Mouse (Mus musculus) left cerebral cortex, adult 2 months (tissue): ENCODE measurements around the gene Stox2. TPM values are rescaled to one million over a fixed set of nuclear protein-coding genes. Genes with fewer than 3 reads are reported as not detected.

ENCODE experiments used
- DNase-seq, 2 experiments: peaks; one replicate each; pipeline ENCODE4 v3.0.0; 2021 to 2022; ENCODE audit warnings: low spot score in 2 of 2, mixed read lengths in 1 of 2; ENCODE audit errors: extremely low spot score in 1 of 2
- H3K27ac ChIP-seq: fragments of 200-600 bp; 2 replicates; pipeline ENCODE4 v1.8.1; 2022
- H3K4me3 ChIP-seq: fragments of 200-600 bp; 2 replicates; pipeline ENCODE4 v1.8.1; 2022
- CTCF ChIP-seq: fragments of 200-600 bp; IDR thresholded peaks from 2 replicates; pipeline ENCODE4 v1.8.1; 2022; ENCODE audit warnings: antibody characterized with exemption, mild to moderate bottlenecking, moderate library complexity
- intact Hi-C: fragments of 180-260 bp; cut with DNase I; formaldehyde crosslinking; loops from one replicate; pipeline ENCODE4 v1.15.1; 2025
- total RNA-seq, 2 experiments: library from RNA; stranded (reverse); gene quantifications; 2 replicates each; pipeline ENCODE4 v1.2.3; 2021

Gene Stox2
- total RNA-seq, 2 experiments from 2014 or later, result 81.5 to 92.1 TPM

- peak; percentile 45 to 54 for DNase-seq
- no peak for TF ChIP-seq CTCF
- intact Hi-C loops, result loop anchor here (1.0 kb wide), 1 partner anchor 212 kb away; no protein-coding TSS in a partner anchor
- peak overlapping the region; percentile 71 for H3K27ac ChIP-seq
- peak overlapping the region; percentile 18; the same call in 1 of the 2 replicates for H3K4me3 ChIP-seq
Measured at GRCm38 (mm10) chr8:47244202-47244601, 202.0 kb downstream of the Stox2 start.

- DNase-seq, result no peak
- intact Hi-C loops, result loop anchor here (1.0 kb wide), 2 partner anchors 45 to 211 kb away; no protein-coding TSS in a partner anchor
- no peak for TF ChIP-seq CTCF
- peak overlapping the region; percentile 18 for H3K4me3 ChIP-seq
- peak overlapping the region; percentile 71 for H3K27ac ChIP-seq
Measured at GRCm38 (mm10) chr8:47243631-47244030, 202.5 kb downstream of the Stox2 start.

DNA sequence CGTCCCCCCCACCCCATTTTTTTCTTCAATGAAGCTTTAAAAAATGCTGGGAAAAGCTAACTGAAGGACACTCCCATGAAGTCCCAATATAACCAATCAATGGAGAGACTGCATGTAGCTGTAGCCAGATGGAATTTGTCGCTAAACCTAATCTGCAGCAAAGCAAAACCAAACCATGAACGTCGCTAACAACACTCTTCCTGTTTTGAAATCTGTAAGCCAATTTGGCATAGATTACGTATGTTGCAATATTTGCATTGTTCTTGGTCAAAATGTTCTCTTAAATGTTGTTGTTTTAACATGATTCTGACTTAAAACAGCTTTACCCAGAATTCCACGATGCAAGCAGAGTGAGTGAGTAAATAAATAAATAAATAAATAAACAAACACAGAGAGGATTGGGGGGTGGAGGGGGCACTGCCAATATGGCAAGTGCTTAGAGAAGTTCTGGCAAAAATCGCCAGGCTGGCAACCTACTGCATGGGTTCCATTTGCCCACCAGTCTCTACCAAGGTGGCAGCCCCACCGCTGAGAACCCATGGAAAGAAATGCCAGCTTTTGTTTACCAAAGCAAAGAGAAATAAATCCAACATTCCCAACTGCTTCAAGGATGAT lies 203.0 kb downstream of the Stox2 start:
- Histone ChIP-seq H3K4me3 (peak overlapping the region; percentile 18), H3K27ac (peak overlapping the region; percentile 71)
- intact Hi-C loops, result loop anchor here (1.0 kb wide), 1 partner anchor 45 kb away; no protein-coding TSS in a partner anchor
- no peak for TF ChIP-seq CTCF
- DNase-seq, result no peak

DNA sequence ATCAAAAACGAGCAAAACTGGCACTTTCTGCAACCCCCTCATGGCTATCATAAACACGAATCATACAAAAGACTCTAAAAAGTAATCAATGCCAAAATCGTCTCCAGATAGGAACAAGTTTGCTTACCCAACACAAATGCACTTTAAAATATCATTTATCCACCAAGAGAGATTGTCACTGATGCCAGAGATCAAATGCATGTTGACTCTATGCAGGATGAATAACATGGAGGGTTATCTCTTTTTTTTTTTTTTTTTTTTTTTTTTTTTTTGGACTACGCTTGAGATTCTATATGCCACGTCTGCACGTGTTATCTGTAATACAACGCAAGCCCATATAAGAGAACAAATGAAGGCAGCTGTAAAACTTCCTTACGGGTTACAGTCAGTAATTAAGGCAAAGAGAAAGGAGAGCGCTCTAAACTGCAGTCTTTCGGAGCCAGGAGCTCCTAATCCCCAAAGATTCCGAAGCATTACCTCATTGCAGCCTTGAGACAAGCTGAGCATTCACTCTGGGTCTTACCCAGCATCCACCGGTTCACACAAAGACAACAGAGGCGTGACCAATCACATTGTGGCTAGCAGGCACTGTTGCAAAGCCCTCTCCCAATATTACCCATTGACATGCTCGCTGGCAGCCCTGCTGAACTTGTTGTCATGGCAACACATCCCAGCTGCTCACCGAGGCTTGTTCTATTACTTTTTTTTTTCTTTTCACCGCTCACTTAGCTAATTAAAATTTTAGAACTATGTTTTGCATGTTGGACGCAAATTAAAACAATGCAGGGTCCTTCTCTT lies 203.8 kb downstream of the Stox2 start:
- H3K4me3 ChIP-seq, result peak overlapping the region; percentile 18
- DNase-seq, result peak; percentile 51 to 75
- intact Hi-C loops, result loop anchor here (1.0 kb wide), 1 partner anchor 46 kb away; no protein-coding TSS in a partner anchor
- peak overlapping the region; percentile 71 for H3K27ac ChIP-seq
- TF ChIP-seq CTCF, result no peak

DNA sequence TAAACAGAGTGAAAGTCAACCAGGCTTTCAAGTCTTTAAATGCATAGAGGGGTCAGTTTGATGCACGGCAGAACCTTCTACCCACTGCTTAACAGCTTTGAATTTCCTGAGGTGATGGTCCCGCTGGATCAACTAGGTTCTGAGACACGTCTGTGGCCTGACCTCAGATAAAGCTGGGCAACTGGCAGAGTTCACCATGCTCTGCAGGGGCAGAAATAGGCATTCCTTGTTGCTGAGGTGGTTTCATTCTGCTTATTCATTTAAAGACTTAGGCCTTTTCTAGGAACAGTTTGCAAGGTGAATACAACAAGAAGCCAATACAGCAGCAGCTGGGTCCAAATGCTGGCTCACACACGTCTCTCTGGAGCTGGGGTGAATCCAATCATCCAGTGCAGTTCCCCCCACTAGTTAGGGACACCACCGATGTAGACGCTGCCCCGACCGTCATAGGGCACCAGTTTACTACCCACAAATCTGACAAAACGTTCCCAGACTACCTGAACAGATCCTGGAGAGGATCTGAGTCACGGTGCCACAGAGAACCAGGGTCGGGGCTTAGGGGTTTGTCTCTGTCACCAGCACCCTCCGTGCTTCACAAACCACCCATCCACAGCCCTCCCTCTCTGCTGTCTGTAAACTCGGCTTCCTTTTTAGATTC lies 204.6 kb downstream of the Stox2 start:
- Histone ChIP-seq H3K27ac (peak overlapping the region; percentile 71), H3K4me3 (peak overlapping the region; percentile 18; the same call in 1 of the 2 replicates)
- no peak for TF ChIP-seq CTCF
- intact Hi-C loops, result no loop called here
- DNase-seq, result no peak

DNA sequence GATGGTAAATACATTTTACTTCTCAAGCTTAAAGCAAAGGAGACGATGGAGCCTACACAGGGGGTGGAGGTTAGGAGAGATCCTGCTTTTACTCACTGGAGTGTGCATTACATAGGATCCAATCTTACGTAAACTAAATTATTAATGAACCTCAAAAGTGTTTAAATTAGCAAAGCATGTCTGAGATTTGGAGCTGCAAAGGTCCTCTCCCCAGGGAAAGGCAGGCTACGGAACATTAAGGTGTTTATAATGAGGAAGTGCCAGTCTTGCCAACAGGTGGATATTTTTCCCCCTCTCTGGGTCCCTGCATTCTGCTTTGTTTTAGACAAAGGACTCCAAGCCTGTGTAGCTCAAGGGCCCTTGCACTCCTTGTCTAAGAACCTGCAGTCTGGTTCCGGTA lies 205.3 kb downstream of the Stox2 start:
- DNase-seq, result no peak
- H3K27ac ChIP-seq, result no peak overlapping the region
- intact Hi-C loops, result no loop called here
- H3K4me3 ChIP-seq, result no peak overlapping the region
- TF ChIP-seq CTCF, result no peak

DNA sequence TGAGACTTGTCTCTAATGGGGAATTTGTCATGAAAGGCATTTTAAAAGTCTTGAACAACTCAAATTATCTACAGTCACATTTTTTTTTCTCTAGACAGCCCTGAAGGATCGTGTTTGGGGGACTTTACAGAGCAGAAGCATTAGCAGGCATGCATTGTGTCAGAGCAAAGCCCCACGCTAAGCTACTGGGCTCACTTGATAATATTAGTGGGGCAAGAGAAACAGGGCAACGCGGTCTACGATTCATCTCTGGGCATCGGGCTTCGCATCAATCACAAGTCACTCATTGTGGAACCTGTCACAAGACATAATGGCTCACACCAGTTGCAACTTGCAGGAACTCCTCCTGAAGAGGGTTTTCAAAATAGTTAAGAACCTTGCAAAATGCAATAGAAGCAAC lies 205.9 kb downstream of the Stox2 start:
- no peak for DNase-seq
- TF ChIP-seq CTCF, result no peak
- Histone ChIP-seq H3K4me3 (no peak overlapping the region), H3K27ac (no peak overlapping the region)
- intact Hi-C loops, result no loop called here

GRCm38 (mm10) chr8:47232081-47232480 lies 214.1 kb downstream of the Stox2 start:
- intact Hi-C loops, result no loop called here
- no peak; the same call in none of the 2 replicates for TF ChIP-seq CTCF
- no peak for DNase-seq
- Histone ChIP-seq H3K27ac (no peak overlapping the region), H3K4me3 (no peak overlapping the region)

DNA sequence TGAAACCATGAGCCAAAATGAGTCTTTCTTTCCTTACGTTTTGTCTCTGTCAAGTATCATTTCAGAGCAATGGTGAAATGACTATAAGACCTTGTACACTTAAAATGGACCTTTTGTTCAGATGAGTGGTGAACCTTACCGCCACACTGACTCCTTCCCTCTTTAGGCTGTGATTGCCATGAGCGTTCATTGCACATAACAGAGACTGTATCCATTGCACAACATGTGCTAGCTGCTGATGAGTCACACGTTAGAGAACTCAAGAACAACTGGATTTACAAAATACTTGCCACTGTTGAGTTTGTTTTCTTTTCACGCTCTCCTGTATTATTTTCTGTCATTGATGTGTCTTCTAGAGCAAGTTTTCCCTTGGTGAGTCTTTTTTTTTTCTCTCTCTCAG lies 216.1 kb downstream of the Stox2 start:
- no peak for DNase-seq
- no peak overlapping the region for H3K27ac ChIP-seq
- no peak overlapping the region for H3K4me3 ChIP-seq
- intact Hi-C loops, result no loop called here
- TF ChIP-seq CTCF, result no peak

- DNase-seq, result no peak
- Histone ChIP-seq H3K27ac (no peak overlapping the region), H3K4me3 (no peak overlapping the region)
- intact Hi-C loops, result no loop called here
- TF ChIP-seq CTCF, result no peak
Measured at GRCm38 (mm10) chr8:47221851-47222250, 224.3 kb downstream of the Stox2 start.

- no peak overlapping the region for H3K4me3 ChIP-seq
- no peak for TF ChIP-seq CTCF
- no peak overlapping the region for H3K27ac ChIP-seq
- intact Hi-C loops, result no loop called here
- DNase-seq, result no peak
Measured at GRCm38 (mm10) chr8:47221191-47221590, 225.0 kb downstream of the Stox2 start.

DNA sequence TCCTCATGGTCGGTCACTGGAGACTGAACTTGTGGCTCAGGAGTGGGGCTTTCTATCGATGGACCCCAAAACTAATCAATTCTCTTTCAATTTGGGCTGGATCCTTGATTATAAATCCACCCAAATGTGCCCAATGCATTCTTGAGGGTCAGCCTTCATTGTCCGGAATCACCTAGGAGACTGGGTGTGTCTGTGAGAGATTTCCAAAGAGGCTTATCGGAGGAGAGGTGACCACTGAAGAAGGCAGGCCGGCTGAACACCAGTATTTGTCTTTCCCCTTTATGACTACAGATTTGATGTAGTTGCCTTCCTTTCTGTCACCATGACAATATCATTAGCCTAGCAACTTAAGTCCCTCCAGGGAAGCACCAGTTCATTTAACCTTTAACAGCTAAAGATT lies 225.8 kb downstream of the Stox2 start:
- no peak for DNase-seq
- no peak overlapping the region for H3K27ac ChIP-seq
- intact Hi-C loops, result no loop called here
- no peak overlapping the region for H3K4me3 ChIP-seq
- no peak for TF ChIP-seq CTCF
